8 mouse cellular contexts compared by ENCODE assay signal in the genomic region with DNA sequence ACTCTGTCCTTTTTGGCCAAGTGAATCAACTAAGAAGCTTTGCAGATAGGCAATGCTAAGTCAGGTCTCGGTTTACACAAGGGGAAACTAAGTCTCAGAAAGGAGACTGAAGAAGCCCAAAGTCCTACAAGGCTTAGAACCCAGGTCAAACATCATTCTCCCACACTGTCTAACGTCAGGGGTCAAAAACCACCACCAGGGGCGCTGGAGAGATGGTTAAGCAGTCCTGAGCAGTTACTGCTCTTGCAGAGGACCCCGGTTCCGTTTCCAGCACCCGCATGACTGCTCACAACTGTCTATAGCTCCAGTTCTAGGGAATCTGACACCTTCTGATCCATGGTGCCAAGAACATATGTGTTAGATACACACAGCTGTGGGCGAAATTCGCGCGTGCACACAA. TPM values are rescaled to one million over a fixed set of nuclear protein-coding genes. Genes with fewer than 3 reads are reported as not detected.
A peak's percentile ranks its signal among the peaks of the same experiment; 100 is the strongest.
DNase-seq lines count a peak whose midpoint lies in the region; ATAC-seq and TF ChIP-seq lines count a peak whose summit lies in the region.

No protein-coding gene starts in this region.

- H3K79me2 ChIP-seq in heart, adult 2 months (replicated peaks; ENCODE audit: control insufficient read depth, insufficient read depth, low read length): no peaks in the 10 kb centered on the region
- H3K79me2 ChIP-seq in C2C12 (ENCODE audit: control insufficient read depth, insufficient read depth): peaks cover 50% of the 10 kb centered on the region

- H3K27me3 ChIP-seq in heart, adult 2 months (ENCODE audit: control insufficient read depth, insufficient read depth, low read length): no peaks in the 10 kb centered on the region
- H3K27me3 ChIP-seq in C2C12 (ENCODE audit: control insufficient read depth, insufficient read depth, insufficient read length): no peaks in the 10 kb centered on the region
- H3K27me3 ChIP-seq in intestine, embryonic 16.5 days (replicated peaks; ENCODE audit: control insufficient read depth, insufficient read depth, low read length): no peaks in the 10 kb centered on the region

- TF ChIP-seq POLR2A in heart, adult 2 months (IDR thresholded peaks at IDR 0.05; ENCODE audit: insufficient read depth, low read depth, low read length): no peak

- no peak overlapping the region; the same call in 1 of the 2 replicates for H3K27ac ChIP-seq in heart, adult 2 months
- 0 out of 2 replicates have a peak overlapping the region, but pooled peaks have one; percentile 29 for H3K27ac ChIP-seq in intestine, embryonic 16.5 days (ENCODE audit: low read length)

- 73% methylated on average over 10 of the region's 10 CpGs for WGBS in heart, adult 2 months
- WGBS in intestine, embryonic 16.5 days: 57% methylated on average over 10 of the region's 10 CpGs

- H3K4me1 ChIP-seq in heart, adult 2 months (ENCODE audit: control insufficient read depth, insufficient read depth, low read length): no peaks in the 10 kb centered on the region
- peaks cover 13% of the 10 kb centered on the region for H3K4me1 ChIP-seq in intestine, embryonic 16.5 days (ENCODE audit: control insufficient read depth, insufficient read depth, low read length)

- peak; percentile 69 for TF ChIP-seq CTCF in heart, adult 2 months (IDR thresholded peaks at IDR 0.05)
- TF ChIP-seq CTCF in C2C12 (IDR thresholded peaks at IDR 0.05; ENCODE audit: control insufficient read depth, insufficient read depth, insufficient read length): peak; percentile 11

- intact Hi-C loops in heart, adult 2 months (cut with DNase I): no loop called here

- H3K79me3 ChIP-seq in C2C12 (ENCODE audit: low read depth): peaks cover 41% of the 10 kb centered on the region

- no peak overlapping the region for H3ac ChIP-seq in C2C12 (ENCODE audit: control insufficient read depth, insufficient read length, low read depth)

- H3K9me3 ChIP-seq in intestine, embryonic 16.5 days (ENCODE audit: control insufficient read depth, low read length): no peaks in the 10 kb centered on the region

- no peaks in the 10 kb centered on the region for H3K36me3 ChIP-seq in heart, adult 2 months (ENCODE audit: control insufficient read depth, insufficient read depth, low read length)
- peaks cover 4% of the 10 kb centered on the region for H3K36me3 ChIP-seq in C2C12 (ENCODE audit: control insufficient read depth, insufficient read depth)
- no peaks in the 10 kb centered on the region for H3K36me3 ChIP-seq in intestine, embryonic 16.5 days (ENCODE audit: control insufficient read depth, insufficient read depth, low read length)

- H3K9ac ChIP-seq in heart, adult 2 months (ENCODE audit: low read depth, low read length): no peak overlapping the region
- peak overlapping the region; percentile 82; the same call in 1 of the 2 replicates for H3K9ac ChIP-seq in intestine, embryonic 16.5 days (ENCODE audit: low read depth, low read length)

- ATAC-seq in intestine, embryonic 16.5 days: peak; percentile 11; the same call in 1 of the 2 replicates
- ATAC-seq in megakaryocyte-erythroid progenitor cell, adult 5-6 weeks (replicated peaks; ENCODE audit: low FRiP score, low TSS enrichment, poor library complexity, severe bottlenecking): peak; percentile 56; the same call in 1 of the 2 replicates
- no peak for ATAC-seq in activated CD4-positive, CD25-positive, alpha-beta regulatory T cell, adult 4 months

- TF ChIP-seq EP300 in heart, adult 2 months (IDR thresholded peaks at IDR 0.05; ENCODE audit: insufficient read depth, low read depth, low read length): no peak

- no peak overlapping the region for H3K4me2 ChIP-seq in intestine, embryonic 16.5 days (ENCODE audit: low read depth, low read length)

- no peak overlapping the region for H3K4me3 ChIP-seq in heart, adult 2 months
- H3K4me3 ChIP-seq in C2C12 (ENCODE audit: insufficient read depth, poor library complexity, severe bottlenecking): no peak overlapping the region
- no peak overlapping the region for H3K4me3 ChIP-seq in intestine, embryonic 16.5 days (ENCODE audit: low read length)

- DNase-seq in heart, adult 2 months: peak in 1 of 2 experiments; percentile 59
- no peak for DNase-seq in heart, adult 8-10 months (ENCODE audit: low spot score)
- peak; percentile 64 for DNase-seq in adrenal gland, postnatal 25 days
- no peak for DNase-seq in right cerebral cortex, postnatal 36 days (ENCODE audit: low spot score in 2 of 2)

TF ChIP-seq in C2C12, 6 proteins besides CTCF, POLR2A, EP300 and RAD21:
- no peak for TF ChIP-seq MYOD1 (IDR thresholded peaks at IDR 0.05; ENCODE audit: control insufficient read depth, insufficient read length, low read depth)
- no peak for TF ChIP-seq CEBPB (IDR thresholded peaks at IDR 0.05; ENCODE audit: low read depth)
- no peak for TF ChIP-seq USF1 (IDR thresholded peaks at IDR 0.05; ENCODE audit: low read depth)
- TF ChIP-seq MAX (IDR thresholded peaks at IDR 0.05): no peak
- no peak for TF ChIP-seq MYOG (IDR thresholded peaks at IDR 0.05; ENCODE audit: control insufficient read depth, extremely low read depth, insufficient read length)
- no peak for TF ChIP-seq FOSL1 (IDR thresholded peaks at IDR 0.05; ENCODE audit: insufficient read depth, low read length, poor library complexity, severe bottlenecking)

RNA-seq across cellular contexts. Expression of a gene that starts 0.7 kb away (rescaled TPM):
- 10 to 100 TPM; 14.0 to 15.8 TPM for total RNA-seq in heart, adult 2 months (2021)
- polyA plus RNA-seq in heart, adult 2 months (2012; rRNA removed): 20.9 and 25.1 TPM in 2 replicates
- total RNA-seq in heart, adult 8-10 months (2022): 10 to 100 TPM; 16.9 to 21.5 (median 18.3) TPM
- polyA plus RNA-seq in C2C12 (2012; fragmentation: generic; extraction: Trizol): 40.2 TPM
- 16.5 and 18.0 TPM in 2 replicates for total RNA-seq in adrenal gland, postnatal 25 days (2021)
- polyA plus RNA-seq in intestine, embryonic 16.5 days (2015; fragmentation: Nextera tagmentation; extraction: Ambion mirVana): 16.9 and 20.2 TPM in 2 replicates
- total RNA-seq in megakaryocyte-erythroid progenitor cell, adult 5-6 weeks (2014; fragmentation: Nextera tagmentation): 0.42 TPM in 1 of 2 replicates, not detected in the other
- total RNA-seq in megakaryocyte-erythroid progenitor cell, adult 5-6 weeks (2017): 0.46 TPM in 1 of 2 replicates, not detected in the other
- polyA plus RNA-seq in activated CD4-positive, CD25-positive, alpha-beta regulatory T cell, adult 4 months (2017; shearing (Covaris generic)): not detected

RNA-seq across cellular contexts. Expression of a gene that starts 51.1 kb away (rescaled TPM):
- not detected for total RNA-seq in heart, adult 2 months (2021)
- 0.20 TPM in 1 of 2 replicates, not detected in the other for polyA plus RNA-seq in heart, adult 2 months (2012; rRNA removed)
- not detected for total RNA-seq in heart, adult 8-10 months (2022)
- 0.14 TPM for polyA plus RNA-seq in C2C12 (2012; fragmentation: generic; extraction: Trizol)
- total RNA-seq in adrenal gland, postnatal 25 days (2021): not detected in 2 replicates
- not detected in 2 replicates for polyA plus RNA-seq in intestine, embryonic 16.5 days (2015; fragmentation: Nextera tagmentation; extraction: Ambion mirVana)
- total RNA-seq in megakaryocyte-erythroid progenitor cell, adult 5-6 weeks (2014; fragmentation: Nextera tagmentation): not detected in 2 replicates
- total RNA-seq in megakaryocyte-erythroid progenitor cell, adult 5-6 weeks (2017): not detected in 2 replicates
- polyA plus RNA-seq in activated CD4-positive, CD25-positive, alpha-beta regulatory T cell, adult 4 months (2017; shearing (Covaris generic)): not detected

RNA-seq across cellular contexts. Expression of a gene that starts 51.1 kb away (rescaled TPM):
- total RNA-seq in heart, adult 2 months (2021): under 1 TPM in 1 of 2 experiments, not detected in 1; 0.05 TPM
- 0.06 TPM in 1 of 2 replicates, not detected in the other for polyA plus RNA-seq in heart, adult 2 months (2012; rRNA removed)
- under 1 TPM in 1 of 4 experiments, not detected in 3; 0.09 TPM for total RNA-seq in heart, adult 8-10 months (2022)
- 0.01 TPM for polyA plus RNA-seq in C2C12 (2012; fragmentation: generic; extraction: Trizol)
- not detected in 2 replicates for total RNA-seq in adrenal gland, postnatal 25 days (2021)
- polyA plus RNA-seq in intestine, embryonic 16.5 days (2015; fragmentation: Nextera tagmentation; extraction: Ambion mirVana): 0.04 and 0.07 TPM in 2 replicates
- total RNA-seq in megakaryocyte-erythroid progenitor cell, adult 5-6 weeks (2014; fragmentation: Nextera tagmentation): not detected in 2 replicates
- total RNA-seq in megakaryocyte-erythroid progenitor cell, adult 5-6 weeks (2017): not detected in 2 replicates
- polyA plus RNA-seq in activated CD4-positive, CD25-positive, alpha-beta regulatory T cell, adult 4 months (2017; shearing (Covaris generic)): not detected

Comparison
In these comparisons a context has a peak if more than half of its experiments do, and no peak if none do; other contexts are left out.
1. RNA of a gene that starts 0.7 kb away (total RNA-seq): 16.9 to 21.5 TPM in heart, adult 8-10 months, 16.5 to 18.0 TPM in adrenal gland, postnatal 25 days and 14.0 to 15.8 TPM in heart, adult 2 months; 0.42 to 0.46 TPM in megakaryocyte-erythroid progenitor cell, adult 5-6 weeks; every median in the first group is over 10 times any median in the second.